Mouse (Mus musculus): Measurements from ENCODE around the gene Mesp1.

DNA sequence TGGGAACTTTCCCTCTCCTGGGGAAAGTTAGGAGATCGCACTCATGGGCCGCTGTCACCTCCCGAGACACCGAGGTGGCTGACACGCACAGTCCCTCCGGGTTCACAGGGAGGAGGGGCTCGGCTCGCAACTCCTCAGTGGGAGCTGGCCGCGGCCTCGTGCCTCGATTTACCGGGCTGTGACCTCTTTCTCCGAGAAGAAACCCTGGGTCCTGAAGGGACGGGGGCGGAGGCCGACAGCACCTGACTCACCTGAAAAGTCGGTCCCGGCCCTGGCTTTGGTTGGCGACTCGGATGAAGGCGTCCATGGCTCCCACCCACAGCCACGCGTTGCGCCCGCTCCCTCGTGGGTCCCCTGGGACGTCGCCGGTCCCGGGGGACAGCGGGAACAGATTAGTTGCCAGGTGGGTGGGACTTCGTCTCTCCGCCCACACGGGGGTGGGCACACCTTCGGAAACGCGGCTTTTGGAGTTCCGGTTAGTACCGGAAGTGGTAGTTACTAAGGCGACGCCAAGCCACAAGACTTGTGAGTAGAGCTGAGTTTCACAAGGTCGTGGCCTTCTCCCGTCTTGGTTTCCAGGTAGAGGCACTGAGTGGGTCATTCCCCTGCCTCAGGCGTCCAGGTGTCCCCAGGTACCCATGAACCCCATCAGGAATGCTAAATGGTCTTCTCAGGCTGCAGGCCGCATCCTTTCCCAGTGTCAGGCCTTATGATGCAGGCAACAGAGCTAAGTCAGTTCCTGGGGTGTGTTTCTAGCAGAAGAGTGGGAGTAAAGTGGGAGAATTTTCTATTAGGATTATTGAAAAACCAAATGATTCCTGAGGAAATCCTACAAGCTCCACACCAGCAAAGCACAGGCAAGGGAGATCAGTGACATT lies 50.7 kb downstream of the Mesp1 start, which contains the start of the genes Pex11a and Wdr93:
- TF ChIP-seq CTCF (IDR thresholded peaks at IDR 0.05; ENCODE audit: low read depth, low read length) (no peak), GATA2 (IDR thresholded peaks at IDR 0.05; ENCODE audit: borderline replicate concordance, low read depth, low read length) (no peak)

All from G1E (cell line).